Mouse (Mus musculus) mouse trophoblast stem cell (cell line): ENCODE data around the gene Sim2.

Experiments used
- in situ Hi-C, 2 experiments: fragments of 300-500 bp; cut with MseI, MboI; formaldehyde crosslinking; loops; 2 replicates in 1 of 2; 3 replicates in 1 of 2; pipeline ENCODE4 v1.15.1; 2025

Sim2 gene

DNA sequence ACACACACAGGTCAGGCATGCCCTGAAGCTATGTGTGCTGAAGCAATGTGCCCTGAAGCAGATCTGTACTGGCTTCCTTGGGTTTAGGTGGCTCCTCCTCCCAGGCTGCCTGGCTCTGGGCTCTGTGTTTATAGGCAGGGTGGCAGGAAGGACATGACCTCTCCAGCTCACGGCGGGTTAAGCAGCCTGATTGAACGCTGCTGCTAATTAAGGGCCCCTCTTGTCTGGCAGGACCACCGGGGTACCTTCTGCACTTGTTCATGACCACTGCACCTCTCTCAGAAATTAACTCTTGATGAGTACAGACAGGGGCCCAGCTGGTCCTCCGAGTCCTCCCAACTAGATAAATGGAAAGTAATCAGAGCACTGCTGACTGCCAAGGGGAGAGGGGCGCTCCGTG, 79.5 kb downstream of the Sim2 start:
- in situ Hi-C loops: no loop called here

DNA sequence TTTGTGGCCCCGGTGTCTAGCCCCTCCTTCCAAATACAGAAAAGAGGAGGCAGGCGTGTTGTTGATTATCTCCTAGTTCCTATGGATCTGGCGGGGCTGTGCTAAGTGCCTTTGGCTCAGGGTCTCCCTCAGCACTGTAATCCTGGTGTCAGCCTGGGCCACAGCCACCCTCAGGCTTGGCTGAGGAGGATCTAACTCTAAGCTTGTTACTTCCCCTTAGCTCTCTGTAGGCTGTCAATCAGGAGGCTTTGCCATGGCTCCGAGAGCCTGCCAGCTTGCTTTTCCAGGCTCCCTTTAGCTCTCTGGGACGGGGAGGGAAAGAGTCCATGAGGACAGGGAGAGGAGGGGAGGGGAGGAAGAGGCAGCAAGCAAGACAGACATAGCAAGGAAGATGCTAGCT, 80.2 kb downstream of the Sim2 start:
- in situ Hi-C loops: no loop called here

DNA sequence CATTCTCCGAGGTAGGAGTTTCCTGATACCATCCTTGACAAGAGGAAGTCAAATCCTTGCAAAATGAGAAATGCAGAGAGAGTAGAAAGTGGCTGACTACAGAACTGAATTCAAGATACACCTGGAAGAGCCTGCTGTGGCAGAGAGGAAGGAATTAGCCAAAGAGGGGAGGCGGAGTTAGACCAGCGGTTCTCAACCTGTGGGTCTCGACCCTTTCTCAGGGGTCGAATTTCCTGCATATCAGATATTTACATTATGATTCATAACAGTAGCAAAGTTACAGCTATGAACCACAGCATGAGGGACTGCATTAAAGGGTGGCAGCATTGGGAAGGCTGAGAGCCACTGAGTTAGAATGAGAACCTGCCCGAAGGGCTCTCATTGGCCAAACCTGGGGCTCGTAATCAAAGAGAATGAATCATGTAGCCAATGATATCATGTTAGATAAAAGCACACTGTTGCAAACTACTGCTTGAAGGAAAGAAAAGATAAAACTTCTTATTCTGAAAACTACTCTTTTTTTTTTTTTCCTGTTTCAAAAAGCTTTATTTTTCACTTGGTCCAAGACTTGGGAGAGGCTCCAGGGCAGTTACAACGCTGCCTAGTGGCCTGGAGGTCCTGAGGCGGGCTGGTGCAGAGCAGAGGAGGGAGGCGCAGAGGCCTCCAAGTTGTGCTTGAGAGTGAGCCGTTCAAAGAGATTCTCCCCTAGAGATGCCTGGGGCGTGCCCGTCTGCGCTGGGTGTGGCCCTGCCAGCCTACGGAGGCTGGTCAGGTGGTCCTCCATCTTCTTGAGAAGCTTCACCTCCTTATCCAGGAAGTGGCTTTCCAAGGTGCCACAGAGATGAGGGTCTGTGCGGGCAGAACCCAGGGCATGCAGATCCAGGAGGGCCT, 84.2 kb downstream of the Sim2 start:
- in situ Hi-C loops: no loop called here

DNA sequence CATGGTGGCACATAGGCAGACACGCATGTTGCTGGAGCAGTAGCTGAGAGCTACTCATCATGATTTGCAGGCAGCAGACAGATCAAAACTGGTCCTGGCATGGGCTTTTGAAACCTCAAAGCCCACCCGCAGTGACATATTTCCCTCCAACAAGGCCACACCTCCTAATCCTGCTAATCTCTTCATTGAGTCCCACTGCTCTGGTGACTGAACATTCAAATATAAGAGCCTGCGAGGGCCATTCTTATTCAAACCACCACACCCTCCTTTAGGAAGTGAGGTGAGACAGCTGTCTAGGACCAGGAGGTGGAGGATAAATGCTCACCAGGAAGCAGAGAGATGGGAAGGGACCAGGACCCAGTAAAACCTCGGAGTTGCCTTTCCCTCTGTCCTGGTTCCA, 85.5 kb downstream of the Sim2 start:
- in situ Hi-C loops: no loop called here

DNA sequence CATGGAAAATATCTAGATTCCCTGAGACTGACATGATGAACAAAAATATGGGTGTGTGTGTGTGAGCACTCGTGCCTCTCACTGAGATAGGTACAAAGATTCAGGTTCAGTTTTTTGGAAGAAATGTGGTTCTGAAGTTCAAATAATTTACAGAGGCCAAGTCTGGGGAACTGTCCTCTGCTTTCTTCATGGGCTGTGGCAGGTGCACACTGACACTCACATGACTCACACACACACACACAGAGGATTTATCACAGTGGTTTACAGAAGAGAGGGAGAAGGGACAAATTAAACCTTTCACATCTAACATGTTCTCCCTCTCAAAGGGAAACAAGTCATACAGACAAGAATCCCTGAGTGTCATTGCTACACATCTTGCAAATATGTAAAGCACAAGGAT, 88.6 kb downstream of the Sim2 start:
- in situ Hi-C loops: no loop called here

DNA sequence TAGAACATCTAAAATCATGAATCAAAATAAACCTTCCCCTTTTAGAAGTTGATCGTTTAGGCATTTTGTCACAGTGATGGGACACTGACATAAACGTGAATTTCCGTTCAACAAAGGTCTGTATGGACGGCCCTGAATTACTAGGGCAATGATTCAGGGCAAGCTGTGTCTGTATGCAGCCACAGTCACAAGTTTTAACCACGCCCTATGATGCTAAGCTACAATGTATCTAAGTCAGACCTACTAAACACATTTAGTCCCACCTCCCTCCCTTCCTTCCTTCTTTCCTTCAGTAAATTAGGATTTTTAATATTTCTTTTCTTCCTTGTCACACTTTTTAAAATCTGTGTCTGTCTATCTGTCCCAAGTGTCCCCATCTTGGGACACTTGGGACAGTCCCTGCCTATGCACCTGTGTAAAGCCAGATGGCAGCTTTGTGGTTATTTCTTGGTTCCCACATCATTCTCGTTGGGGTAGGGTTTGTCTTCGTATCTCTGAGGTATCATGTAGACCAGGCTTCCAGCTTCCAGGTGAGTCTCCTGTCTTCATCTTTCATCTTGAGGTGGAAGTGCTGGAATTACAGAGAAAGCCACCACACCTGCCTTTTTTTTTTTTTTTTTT, 90.7 kb downstream of the Sim2 start:
- in situ Hi-C loops: no loop called here
